Mouse (Mus musculus) testis, adult 2 months (tissue): ENCODE data around the gene Parp2. TPM values are rescaled to one million over a fixed set of nuclear protein-coding genes. Genes with fewer than 3 reads are reported as not detected.

Source experiments
- H3K27ac ChIP-seq: fragments of 200-500 bp; 2 replicates; pipeline ENCODE4 v1.5.1; 2012; ENCODE audit warnings: low read depth, low read length; ENCODE audit not compliant: control insufficient read depth, insufficient read depth
- H3K27me3 ChIP-seq: fragments of 200-500 bp; 2 replicates; pipeline ENCODE4 v1.6.1; 2012; ENCODE audit warnings: mild to moderate bottlenecking, low read length, moderate library complexity; ENCODE audit not compliant: control insufficient read depth, insufficient read depth
- H3K36me3 ChIP-seq: fragments of 200-500 bp; 2 replicates; pipeline ENCODE4 v1.6.1; 2012; ENCODE audit warnings: mild to moderate bottlenecking, low read length; ENCODE audit not compliant: control insufficient read depth, insufficient read depth
- H3K4me1 ChIP-seq: fragments of 200-500 bp; 2 replicates; pipeline ENCODE4 v1.6.1; 2012; ENCODE audit warnings: low read length; ENCODE audit not compliant: control insufficient read depth, insufficient read depth
- H3K4me3 ChIP-seq: fragments of 200-500 bp; 2 replicates; pipeline ENCODE4 v1.5.1; 2012; ENCODE audit warnings: low read depth, mild to moderate bottlenecking, low read length, moderate library complexity, mixed read lengths; ENCODE audit not compliant: control insufficient read depth
- CTCF ChIP-seq: fragments of 200-500 bp; IDR thresholded peaks from 2 replicates; pipeline ENCODE4 v1.5.1; 2012; ENCODE audit warnings: low read depth, mild to moderate bottlenecking, inconsistent platforms, low read length, moderate library complexity; ENCODE audit not compliant: control insufficient read depth, insufficient read depth, insufficient replicate concordance
- POLR2A ChIP-seq: fragments of 200-500 bp; IDR thresholded peaks from 2 replicates; pipeline ENCODE4 v1.6.1; 2012; ENCODE audit warnings: low read depth, mild to moderate bottlenecking, inconsistent platforms, low read length, moderate library complexity; ENCODE audit not compliant: control insufficient read depth
- polyA plus RNA-seq: library from polyadenylated mRNA; depleted of rRNA; stranded (reverse); fragments of >200 nt; gene quantifications from 2 replicates; pipeline ENCODE4 v1.2.3, GENCODE M21; 2012; rRNA removed

The Parp2 gene
- polyA plus RNA-seq = 10.6 and 13.9 TPM in 2 replicates

DNA sequence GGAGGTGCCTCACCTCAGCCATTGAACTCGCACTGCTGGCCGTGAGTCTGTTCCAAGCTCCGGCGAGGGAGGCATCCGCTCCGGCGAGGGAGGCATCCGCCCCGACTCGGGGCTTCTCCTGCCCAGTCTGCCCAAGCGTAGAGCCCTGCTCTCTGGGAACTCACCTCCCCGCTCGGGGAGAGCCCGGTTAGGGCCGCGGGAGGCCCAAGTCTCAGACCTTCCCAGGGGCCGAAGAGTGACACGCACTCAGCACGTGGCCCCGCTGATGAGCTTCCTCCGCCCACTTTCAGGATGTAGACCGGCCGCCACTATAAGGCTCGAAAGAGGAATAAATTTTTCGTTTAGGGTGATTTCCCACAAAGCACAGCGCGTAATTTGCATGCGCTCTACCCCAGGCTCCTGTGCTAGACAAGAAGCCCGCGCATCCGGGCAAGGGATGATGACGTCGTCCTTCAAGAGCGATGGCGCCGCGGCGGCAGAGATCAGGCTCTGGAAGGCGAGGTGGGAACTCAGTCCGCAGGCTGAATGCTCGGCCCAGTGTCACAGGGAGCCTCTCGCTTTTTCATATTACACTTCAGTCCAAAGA lies at the start of gene Parp2, which contains the start of gene Ccnb1ip1:
Gene Parp2, plus strand, starts transcription at position 355 of the 586 bp plus-strand sequence.
Gene Ccnb1ip1, minus strand, starts transcription at position 246 of the 586 bp plus-strand sequence.
- no peak for TF ChIP-seq CTCF
- TF ChIP-seq POLR2A = peak; percentile 59
- peak within 1 kb of the TSS; percentile 86 for H3K4me3 ChIP-seq
- H3K27me3 ChIP-seq = no peaks in the 10 kb centered on the region
- peak within 1 kb of the TSS; percentile 83 for H3K27ac ChIP-seq
- H3K36me3 ChIP-seq = no peaks in the 10 kb centered on the region
- H3K4me1 ChIP-seq = peaks cover 10% of the 10 kb centered on the region

DNA sequence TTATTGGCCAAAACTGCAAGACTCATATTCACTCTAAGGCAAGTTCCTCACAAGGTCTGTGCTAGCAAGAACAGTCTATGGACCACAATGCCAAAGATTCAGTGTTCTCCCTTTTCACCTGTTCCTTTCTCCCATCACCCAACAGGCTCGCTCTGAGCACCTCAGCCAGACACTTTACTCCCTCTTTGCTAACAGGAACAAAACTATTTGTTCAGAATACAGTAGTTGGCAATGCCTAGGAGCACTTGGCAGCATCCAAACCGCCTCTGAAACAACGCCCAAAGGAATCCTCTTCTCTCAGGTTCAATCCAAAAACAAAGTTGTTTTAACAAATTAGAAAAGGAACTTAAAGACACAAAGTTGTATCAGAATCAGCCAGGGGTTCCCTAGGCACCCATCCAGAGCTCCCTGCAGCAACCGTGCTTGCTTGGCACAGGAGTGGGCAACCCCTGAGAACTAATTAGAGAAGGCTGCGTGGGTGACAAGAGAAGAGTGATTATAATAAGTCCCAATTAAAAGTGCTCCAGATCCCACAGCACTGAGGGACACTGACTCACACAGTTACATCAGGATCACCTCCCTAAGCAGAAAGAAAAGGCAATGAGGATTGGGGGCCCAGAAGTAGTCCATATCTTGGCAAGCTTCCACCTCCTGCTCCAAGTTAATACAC lies 49.1 kb upstream of the Parp2 start:
- no peaks in the 10 kb centered on the region for H3K36me3 ChIP-seq
- H3K4me1 ChIP-seq = no peaks in the 10 kb centered on the region
- H3K27ac ChIP-seq = no peak overlapping the region
- H3K4me3 ChIP-seq = no peak overlapping the region
- TF ChIP-seq POLR2A (no peak), CTCF (no peak)
- H3K27me3 ChIP-seq = no peaks in the 10 kb centered on the region

DNA sequence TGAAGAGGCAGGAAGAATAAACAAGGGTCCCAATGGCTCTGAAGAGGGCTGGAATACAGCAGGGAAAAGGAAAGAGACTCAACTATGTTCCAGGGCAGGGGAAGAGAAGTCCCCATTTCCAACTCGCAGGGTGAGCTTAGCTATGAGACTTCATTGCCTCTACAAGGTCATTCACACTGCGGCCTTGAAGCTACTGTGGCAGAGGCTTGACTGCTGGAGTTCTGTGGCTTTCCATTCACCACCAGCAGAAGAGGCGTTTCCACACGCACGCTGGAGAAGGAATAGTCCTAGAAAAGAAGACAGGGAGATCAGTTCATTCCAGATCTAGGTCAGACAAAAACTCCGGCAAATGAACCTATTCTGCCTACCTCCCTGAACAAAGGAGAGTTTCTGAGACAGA lies 41.9 kb upstream of the Parp2 start:
- Histone ChIP-seq H3K27me3 (no peaks in the 10 kb centered on the region), H3K27ac (no peak overlapping the region), H3K36me3 (0 out of 2 replicates have a peak, but pooled peaks cover 2% of the 10 kb centered on the region), H3K4me1 (no peaks in the 10 kb centered on the region), H3K4me3 (no peak overlapping the region)
- TF ChIP-seq POLR2A (no peak), CTCF (no peak)

DNA sequence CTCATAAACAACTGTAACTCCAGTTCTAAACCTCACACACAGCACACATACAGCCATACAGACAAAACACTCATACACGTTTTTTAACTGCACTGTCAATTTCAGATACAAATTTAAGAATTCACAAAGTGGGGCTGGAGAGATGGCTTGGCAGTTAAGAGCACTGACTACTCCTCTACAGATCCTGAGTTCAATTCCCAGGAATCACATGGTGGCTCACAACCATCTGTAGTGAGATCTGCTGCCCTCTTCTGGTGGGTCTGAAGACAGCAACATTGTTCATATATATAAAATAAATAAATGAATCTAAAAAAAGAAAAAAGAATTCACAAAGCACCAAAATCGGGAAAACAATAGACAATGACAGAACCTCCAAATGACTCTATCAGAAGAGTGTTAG lies 36.3 kb upstream of the Parp2 start:
- no peaks in the 10 kb centered on the region for H3K4me1 ChIP-seq
- no peaks in the 10 kb centered on the region for H3K27me3 ChIP-seq
- no peak overlapping the region for H3K4me3 ChIP-seq
- peaks cover 2% of the 10 kb centered on the region; the same call in 1 of the 2 replicates for H3K36me3 ChIP-seq
- no peak overlapping the region for H3K27ac ChIP-seq
- TF ChIP-seq CTCF (no peak), POLR2A (no peak)

DNA sequence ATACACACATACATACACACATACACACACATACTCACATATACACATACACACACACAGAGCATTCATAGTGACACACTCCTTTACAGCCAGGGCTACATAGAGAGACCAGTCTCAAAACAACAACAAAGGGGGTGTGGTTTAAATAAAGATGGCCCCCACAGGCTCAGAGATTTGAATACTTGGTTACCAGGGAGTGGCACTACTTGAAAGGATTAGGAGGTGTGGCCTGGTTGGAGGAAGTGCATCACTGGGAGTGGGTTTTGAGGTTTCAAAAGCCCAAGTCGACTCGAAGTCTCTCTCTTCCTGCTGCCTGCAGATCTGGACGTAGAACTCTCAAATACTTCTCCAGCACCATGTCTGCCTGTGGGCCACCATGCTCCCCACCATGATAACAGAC lies 25.5 kb upstream of the Parp2 start:
- no peaks in the 10 kb centered on the region for H3K27me3 ChIP-seq
- no peaks in the 10 kb centered on the region for H3K4me1 ChIP-seq
- no peak for TF ChIP-seq POLR2A
- TF ChIP-seq CTCF = no peak
- no peaks in the 10 kb centered on the region for H3K36me3 ChIP-seq
- H3K27ac ChIP-seq = no peak overlapping the region
- H3K4me3 ChIP-seq = no peak overlapping the region

DNA sequence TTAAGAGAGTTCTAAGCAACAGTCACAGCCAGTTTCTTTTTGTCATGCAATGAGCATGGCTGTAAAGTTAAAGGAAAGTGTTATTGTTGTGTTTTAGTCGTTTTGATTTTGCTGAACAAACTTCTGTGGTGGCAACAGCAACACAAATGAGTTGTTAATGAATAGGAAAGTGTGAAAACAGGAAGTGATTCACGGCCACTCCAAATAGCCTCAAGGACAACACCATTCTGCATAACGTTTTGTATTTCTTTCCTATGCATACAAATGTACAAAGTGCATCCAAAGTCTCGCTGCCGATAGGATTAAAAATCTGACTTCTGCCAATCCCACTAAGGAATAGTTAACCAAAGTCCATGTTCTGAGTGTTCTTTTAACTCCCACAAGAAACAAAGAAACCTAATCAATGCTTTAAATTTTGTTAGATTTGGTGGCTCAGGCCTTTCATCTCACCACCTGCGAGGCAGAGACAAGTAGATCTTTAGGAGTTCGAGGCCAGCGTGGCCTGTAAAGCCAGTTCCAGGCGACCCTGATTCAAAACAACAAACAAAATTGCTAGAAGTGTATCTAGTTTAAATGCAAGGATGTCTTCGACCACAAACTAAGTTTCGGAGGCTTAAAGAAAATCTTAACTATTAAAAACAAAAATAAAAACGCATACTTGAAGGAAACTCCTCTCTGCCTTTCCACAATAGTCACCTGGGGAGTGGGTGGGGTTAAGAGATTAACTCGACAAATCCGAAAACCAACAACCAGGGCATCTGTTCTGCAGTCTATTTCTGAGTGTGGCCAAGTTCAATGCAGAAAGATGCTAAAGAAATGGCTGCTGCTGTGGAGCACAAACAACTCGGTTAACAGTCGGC lies 23.0 kb upstream of the Parp2 start:
- no peaks in the 10 kb centered on the region for H3K27me3 ChIP-seq
- H3K36me3 ChIP-seq = no peaks in the 10 kb centered on the region
- H3K4me3 ChIP-seq = peak overlapping the region; percentile 92
- no peaks in the 10 kb centered on the region for H3K4me1 ChIP-seq
- peak overlapping the region; percentile 53; the same call in 1 of the 2 replicates for H3K27ac ChIP-seq
- TF ChIP-seq CTCF = no peak
- TF ChIP-seq POLR2A = no peak

DNA sequence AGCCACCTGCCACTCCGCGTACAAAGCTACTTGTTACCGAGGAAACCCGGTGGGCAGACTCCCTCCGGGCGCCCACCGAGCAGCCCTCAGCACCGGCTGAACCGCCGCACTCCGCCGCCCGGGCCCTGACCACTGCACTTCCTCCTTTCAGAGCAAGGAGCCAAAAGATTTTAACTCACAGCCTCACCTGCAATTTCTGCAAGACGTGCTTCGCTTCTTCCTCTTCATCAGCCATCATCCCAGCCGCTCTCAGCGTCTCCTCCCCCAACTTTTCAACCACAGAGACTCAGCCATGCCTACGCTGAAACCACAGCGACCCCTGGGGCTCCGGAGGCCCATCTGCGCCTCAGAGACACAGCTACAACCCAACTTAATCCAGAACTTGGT lies 22.4 kb upstream of the Parp2 start, which contains the start of gene Ttc5:
Gene Ttc5, minus strand, starts transcription at position 269 of the 387 bp plus-strand sequence.
- H3K4me1 ChIP-seq = no peaks in the 10 kb centered on the region
- H3K36me3 ChIP-seq = no peaks in the 10 kb centered on the region
- H3K27me3 ChIP-seq = no peaks in the 10 kb centered on the region
- no peak for TF ChIP-seq POLR2A
- TF ChIP-seq CTCF = peak; percentile 94
- H3K27ac ChIP-seq = peak within 1 kb of the TSS; percentile 53; the same call in 1 of the 2 replicates
- peak within 1 kb of the TSS; percentile 92 for H3K4me3 ChIP-seq
